Mouse (Mus musculus) adrenal gland, postnatal 4 days (tissue): ENCODE measurements around the gene Apoa2. TPM values are rescaled to one million over a fixed set of nuclear protein-coding genes. Genes with fewer than 3 reads are reported as not detected.

Source experiments
- DNase-seq, 2 experiments: peaks; one replicate each; pipeline ENCODE4 v3.0.0; 2021 to 2022; ENCODE audit warnings: low spot score in 2 of 2, mixed read lengths in 2 of 2
- long read RNA-seq, 2 experiments: library from polyadenylated mRNA; stranded (forward); transcript quantifications; one replicate each; pipeline ENCODE4 v2.0.0; 2021
- total RNA-seq, 2 experiments: library from RNA; stranded (reverse); gene quantifications; 2 replicates each; pipeline ENCODE4 v1.2.3; 2021

Apoa2 gene
- total RNA-seq, result 100 to 1,000 TPM in 1 of 2 experiments, 10 to 100 TPM in 1; 18.3 to 847 TPM
- long read RNA-seq, experiment 1, transcript Apoa2-203 (4 exons, 470 nt), result minor isoform, 10 of 862 reads
- long read RNA-seq, experiment 1, transcript Apoa2-201 (4 exons, 492 nt), result minor isoform, 394 of 862 reads
- long read RNA-seq, experiment 1, transcript Apoa2-204 (4 exons, 518 nt), result major isoform, 413 of 862 reads
- long read RNA-seq, experiment 1, partial matches to known transcripts, result 34 of 862 reads
- long read RNA-seq, experiment 1, other reads (novel, unspliced or antisense), result 8 of 862 reads
- long read RNA-seq, experiment 2, transcript Apoa2-204 (4 exons, 518 nt), result minor isoform, 5 of 13 reads
- long read RNA-seq, experiment 2, transcript Apoa2-201 (4 exons, 492 nt), result major isoform, 6 of 13 reads
- long read RNA-seq, experiment 2, partial matches to known transcripts, result 0 of 13 reads
- long read RNA-seq, experiment 2, other reads (novel, unspliced or antisense), result 2 of 13 reads

- DNase-seq, result no peak
Observed at GRCm38 (mm10) chr1:171224857-171225256, at the start of gene Apoa2. Gene Apoa2, plus strand, starts transcription at chr1:171225054.

- no peak for DNase-seq
Observed at GRCm38 (mm10) chr1:171179487-171180171, 45.2 kb upstream of the Apoa2 start.

GRCm38 (mm10) chr1:171183025-171183424 lies 41.8 kb upstream of the Apoa2 start:
- no peak for DNase-seq

- DNase-seq, result no peak
Observed at GRCm38 (mm10) chr1:171183620-171184019, 41.2 kb upstream of the Apoa2 start.

DNA sequence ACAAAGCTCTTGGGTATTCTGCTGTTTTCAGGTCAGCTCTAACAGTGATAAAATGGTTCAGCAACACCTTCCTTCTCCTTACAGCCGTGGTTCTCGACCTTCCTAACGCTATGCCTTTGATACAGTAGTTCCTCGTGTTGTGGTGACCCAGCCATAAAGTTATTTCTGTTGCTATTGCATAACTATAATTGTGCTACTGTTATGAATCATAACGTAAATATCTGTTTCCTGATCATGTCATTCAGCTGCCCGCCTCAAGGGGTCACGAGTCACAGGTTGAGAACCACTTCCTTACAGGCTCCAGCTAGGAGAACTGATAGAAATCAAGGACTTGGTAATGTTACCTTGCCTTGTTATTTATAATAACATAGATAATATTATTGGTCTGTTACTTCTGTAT lies 40.5 kb upstream of the Apoa2 start:
- DNase-seq, result no peak

GRCm38 (mm10) chr1:171185655-171186054 lies 39.2 kb upstream of the Apoa2 start:
- DNase-seq, result no peak

GRCm38 (mm10) chr1:171187851-171188700 lies 36.8 kb upstream of the Apoa2 start:
- no peak for DNase-seq

DNA sequence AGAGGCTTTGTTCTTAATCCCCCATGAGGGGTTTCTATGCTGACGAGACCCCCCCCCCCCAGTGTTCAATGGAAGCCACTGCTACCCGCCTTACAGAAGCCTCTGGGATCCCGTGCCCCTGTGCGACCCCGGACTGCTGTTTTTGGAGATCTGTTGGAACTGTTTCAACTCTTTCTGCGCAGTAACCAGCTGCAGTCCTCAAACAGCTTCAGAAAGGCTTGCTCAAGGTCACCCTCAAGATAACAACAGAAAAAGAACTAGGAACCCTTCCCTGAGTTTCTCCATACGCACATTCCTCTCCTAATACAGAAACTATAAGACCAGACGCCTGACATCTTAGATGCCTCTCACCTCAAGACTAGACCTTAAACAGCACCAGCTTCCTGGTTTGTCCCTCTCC lies 35.8 kb upstream of the Apoa2 start:
- no peak for DNase-seq

GRCm38 (mm10) chr1:171189476-171190114 lies 35.3 kb upstream of the Apoa2 start:
- no peak for DNase-seq

GRCm38 (mm10) chr1:171190832-171191231 lies 34.0 kb upstream of the Apoa2 start:
- DNase-seq, result no peak

GRCm38 (mm10) chr1:171192283-171192682 lies 32.6 kb upstream of the Apoa2 start:
- no peak for DNase-seq

GRCm38 (mm10) chr1:171193093-171193840 lies 31.6 kb upstream of the Apoa2 start:
- no peak for DNase-seq

DNA sequence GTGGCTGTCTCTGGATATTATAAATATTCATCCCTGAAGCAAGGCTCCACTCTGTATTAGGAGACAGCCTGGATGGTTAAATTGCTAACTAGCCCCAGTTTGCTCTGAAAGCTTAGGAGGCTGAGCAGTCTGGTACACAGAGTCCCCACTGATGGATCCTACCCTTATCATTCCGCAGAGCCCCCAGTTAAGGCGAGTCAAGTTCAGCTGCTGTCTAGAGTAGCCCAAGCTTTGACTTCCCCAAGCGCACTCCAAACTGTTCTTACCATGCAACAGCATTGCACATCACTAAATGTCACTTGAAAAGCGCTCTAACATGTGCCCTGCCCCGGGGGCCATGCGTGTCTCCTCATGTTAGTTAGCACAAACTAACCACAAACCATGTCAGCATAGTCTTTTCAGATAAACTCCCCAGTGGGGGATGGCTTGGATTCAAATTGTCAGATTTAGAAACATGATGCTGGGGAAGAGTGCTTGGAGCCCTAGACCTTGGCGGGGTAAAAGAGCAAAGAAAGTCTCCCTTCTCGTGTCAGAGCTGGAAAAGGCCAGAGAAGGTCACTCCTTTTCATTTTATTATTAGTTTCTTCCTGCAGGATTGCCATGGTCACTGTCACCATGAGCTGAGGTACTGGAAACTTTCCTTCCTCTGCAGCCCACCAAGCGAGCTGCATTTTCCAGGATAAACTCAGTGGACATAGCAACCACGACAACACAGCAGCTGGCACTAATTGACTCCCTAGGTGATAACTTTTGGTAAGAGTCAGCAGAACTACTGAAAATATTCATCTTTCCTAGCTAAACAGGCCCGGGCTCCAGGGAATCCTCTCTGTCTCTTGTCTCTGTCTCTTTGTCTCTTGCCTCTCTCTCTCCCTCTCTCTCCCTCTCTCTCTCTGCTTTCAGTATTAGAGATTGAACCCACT lies 30.7 kb upstream of the Apoa2 start:
- no peak for DNase-seq

GRCm38 (mm10) chr1:171195046-171195822 lies 29.6 kb upstream of the Apoa2 start:
- no peak for DNase-seq

DNA sequence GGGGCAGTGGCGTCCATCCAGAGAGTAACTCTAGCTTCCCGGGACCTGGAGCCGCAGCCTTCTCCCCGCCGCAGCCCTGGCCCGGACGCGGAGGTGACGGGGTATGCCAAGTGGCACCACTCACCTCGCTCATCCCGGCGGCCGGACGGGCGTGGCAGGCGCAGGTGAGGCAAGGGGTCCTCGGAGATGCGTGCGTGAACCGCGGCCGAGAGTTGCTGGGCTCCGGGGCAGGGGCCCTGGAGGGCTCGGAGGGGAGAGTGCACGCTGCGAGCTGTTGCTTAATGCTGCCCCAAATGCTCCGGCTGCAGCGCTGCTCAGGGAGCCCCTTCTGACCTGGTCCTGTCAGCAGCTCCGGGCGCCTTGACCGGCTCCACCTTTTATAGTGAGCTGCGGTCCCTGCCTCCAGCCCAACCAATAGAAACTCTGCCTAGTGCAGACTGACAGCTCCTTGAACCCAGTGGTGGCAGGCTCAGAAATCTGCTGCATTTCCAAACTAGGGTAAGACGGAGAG lies 28.9 kb upstream of the Apoa2 start, which contains the start of gene Pcp4l1:
Gene Pcp4l1 (minus strand): TSS at position 382 of the 511 bp plus-strand sequence.
- no peak for DNase-seq

DNA sequence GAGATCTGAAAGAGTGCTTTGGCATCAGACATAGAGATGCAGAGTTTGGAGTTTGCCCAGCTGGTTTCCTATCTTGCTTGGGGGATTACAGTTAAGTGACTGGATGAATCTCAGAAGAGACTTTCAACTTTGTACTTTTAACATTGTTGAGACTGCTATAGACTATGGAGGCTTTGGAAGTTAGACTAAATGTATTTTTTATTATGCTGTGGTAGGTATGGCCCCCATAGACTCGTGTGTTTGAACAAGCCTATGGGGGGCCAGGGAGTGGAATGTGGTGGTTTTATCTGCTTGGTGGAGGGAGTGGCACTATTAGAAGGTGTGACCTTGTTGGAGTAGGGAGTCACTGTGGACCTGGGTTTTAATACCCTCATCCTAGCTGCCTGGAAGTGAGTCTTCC lies 25.3 kb upstream of the Apoa2 start:
- DNase-seq, result no peak

- no peak for DNase-seq
Observed at GRCm38 (mm10) chr1:171200769-171201168, 24.1 kb upstream of the Apoa2 start.
